In the genomic region with DNA sequence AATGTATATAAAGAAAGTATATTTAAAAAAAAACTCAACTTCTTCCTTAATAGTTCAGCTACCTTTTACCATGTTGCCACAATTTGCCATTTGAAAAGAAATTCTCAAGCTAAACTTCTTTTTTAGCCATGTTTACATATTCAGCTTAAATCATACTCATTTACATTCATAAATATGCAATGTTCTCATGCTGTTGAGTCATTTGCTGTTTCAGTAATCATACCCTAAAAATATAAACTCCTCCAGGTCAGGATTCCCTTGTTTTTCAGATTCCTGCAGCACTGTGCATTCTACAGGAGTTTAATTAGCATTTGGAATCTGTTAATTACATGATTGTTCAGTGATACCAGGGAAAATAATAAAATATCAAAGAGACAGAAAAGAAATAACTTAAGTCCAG, we compare ENCODE assay signal across 31 mouse cellular contexts.
"Had no signal": no experiment of that assay in that cellular context is flagged by ENCODE, and none has a peak within 500 bp of the region (broad histone marks: within the 10 kb centered on the region; RNA-seq: fewer than 3 reads in every experiment).

No protein-coding gene starts in this region.

- H3K4me2 ChIP-seq: limb, embryonic 12.5 days; limb, embryonic 13.5 days; limb, embryonic 15.5 days; liver, embryonic 11.5 days; liver, embryonic 12.5 days; liver, embryonic 13.5 days; liver, embryonic 15.5 days; lung, embryonic 14.5 days; lung, embryonic 15.5 days; midbrain, embryonic 11.5 days; midbrain, embryonic 12.5 days; midbrain, embryonic 13.5 days; midbrain, embryonic 15.5 days had no signal

- DNase-seq: left cerebral cortex, postnatal 4 days; liver; liver, embryonic 13.5 days; liver, postnatal 0 days; lung, adult 18-20 months; lung, adult 2 months; lung, embryonic 14.5 days; lung, postnatal 10 days; lung, postnatal 14 days; lung, postnatal 36 days; lung, postnatal 4 days; midbrain, embryonic 14.5 days had no signal

- H3K9me3 ChIP-seq: limb, embryonic 10.5 days; limb, embryonic 12.5 days; limb, embryonic 13.5 days; limb, embryonic 15.5 days; liver, embryonic 12.5 days; liver, embryonic 13.5 days; liver, embryonic 15.5 days; lung, embryonic 15.5 days; megakaryocyte, embryonic 14.5 days; midbrain, embryonic 10.5 days; midbrain, embryonic 12.5 days; midbrain, embryonic 13.5 days; midbrain, embryonic 15.5 days had no signal

- H3K27me3 ChIP-seq: limb, embryonic 12.5 days; limb, embryonic 13.5 days; limb, embryonic 15.5 days; liver, embryonic 12.5 days; liver, embryonic 13.5 days; liver, embryonic 15.5 days; lung, embryonic 15.5 days; megakaryocyte, embryonic 14.5 days; midbrain, embryonic 13.5 days; midbrain, embryonic 15.5 days had no signal

- H3K36me3 ChIP-seq: limb, embryonic 10.5 days; limb, embryonic 12.5 days; limb, embryonic 13.5 days; limb, embryonic 15.5 days; liver, embryonic 12.5 days; liver, embryonic 13.5 days; liver, embryonic 15.5 days; lung, embryonic 15.5 days; midbrain, embryonic 10.5 days; midbrain, embryonic 12.5 days; midbrain, embryonic 13.5 days; midbrain, embryonic 15.5 days had no signal

- ATAC-seq: liver, embryonic 12.5 days; liver, postnatal 0 days; lung, postnatal 0 days; midbrain, embryonic 13.5 days; midbrain, embryonic 15.5 days; midbrain, embryonic 16.5 days had no signal

- H3K27ac ChIP-seq: limb, embryonic 10.5 days; limb, embryonic 12.5 days; limb, embryonic 13.5 days; limb, embryonic 15.5 days; liver, embryonic 12.5 days; liver, embryonic 13.5 days; liver, embryonic 14.5 days; liver, embryonic 15.5 days; lung, embryonic 15.5 days; macrophage; midbrain, embryonic 10.5 days; midbrain, embryonic 12.5 days; midbrain, embryonic 13.5 days; midbrain, embryonic 15.5 days had no signal

- H3K4me1 ChIP-seq: limb, embryonic 10.5 days; limb, embryonic 15.5 days; liver, embryonic 12.5 days; liver, embryonic 13.5 days; liver, embryonic 15.5 days; lung, embryonic 15.5 days; megakaryocyte, embryonic 14.5 days; midbrain, embryonic 12.5 days; midbrain, embryonic 13.5 days; midbrain, embryonic 15.5 days had no signal

- H3K4me3 ChIP-seq: limb, embryonic 10.5 days; limb, embryonic 12.5 days; limb, embryonic 13.5 days; limb, embryonic 15.5 days; liver, embryonic 12.5 days; liver, embryonic 13.5 days; liver, embryonic 15.5 days; lung, embryonic 15.5 days; megakaryocyte, embryonic 14.5 days; midbrain, embryonic 10.5 days; midbrain, embryonic 12.5 days; midbrain, embryonic 13.5 days; midbrain, embryonic 15.5 days; myocyte had no signal

- H3K9ac ChIP-seq: limb, embryonic 12.5 days; limb, embryonic 13.5 days; limb, embryonic 15.5 days; liver, embryonic 12.5 days; liver, embryonic 13.5 days; liver, embryonic 14.5 days; liver, embryonic 15.5 days; liver, postnatal 0 days; lung, embryonic 14.5 days; lung, embryonic 15.5 days; midbrain, embryonic 12.5 days; midbrain, embryonic 13.5 days; midbrain, embryonic 15.5 days had no signal
